In the genomic region with DNA sequence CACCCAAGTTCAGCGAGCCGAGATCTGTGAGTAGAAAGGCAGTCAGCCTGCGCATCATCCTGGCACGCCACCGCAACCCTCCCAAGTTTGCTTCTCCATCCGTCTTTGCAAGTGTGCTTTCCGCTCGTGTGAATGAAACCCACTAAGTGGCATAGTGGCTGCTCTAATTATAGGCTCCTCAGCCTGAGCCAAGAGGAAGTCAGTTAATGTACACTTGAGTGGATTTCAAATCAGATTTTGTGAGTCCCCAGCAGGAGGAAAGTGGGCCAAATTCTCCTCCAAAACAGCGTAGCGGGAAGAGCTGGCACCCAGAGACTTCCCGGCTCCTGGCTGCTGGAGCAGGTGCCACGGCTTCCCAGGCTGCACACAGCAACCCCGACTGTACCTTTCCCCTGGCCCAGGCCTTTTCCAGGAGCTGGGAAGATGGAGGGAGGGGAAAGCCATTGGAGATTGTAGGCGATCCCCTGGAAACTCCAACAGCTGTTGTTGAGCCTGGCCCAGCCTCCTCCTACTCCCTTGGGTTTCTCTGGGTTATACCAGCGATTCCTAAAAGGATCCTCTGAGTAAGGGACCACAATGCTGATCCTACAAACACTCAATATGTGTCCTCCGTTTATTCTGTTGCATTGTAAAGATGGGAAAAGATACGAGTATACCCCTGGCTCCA, we compare ENCODE assay signal across 9 mouse cellular contexts.
A peak's percentile ranks its signal among the peaks of the same experiment; 100 is the strongest.
DNase-seq lines count a peak whose midpoint lies in the region; ATAC-seq and TF ChIP-seq lines count a peak whose summit lies in the region.
"Had no signal": no experiment of that assay in that cellular context is flagged by ENCODE, and none has a peak within 500 bp of the region (broad histone marks: within the 10 kb centered on the region; RNA-seq: fewer than 3 reads in every experiment).

No protein-coding gene starts in this region.

- no peak overlapping the region for H3K4me3 ChIP-seq in hindbrain, postnatal 0 days (ENCODE audit: low read length)
- H3K4me3 ChIP-seq in olfactory bulb, adult 2 months (ENCODE audit: insufficient read depth, low read depth, low read length) = no peak overlapping the region
- H3K4me3 ChIP-seq in intestine, postnatal 0 days (ENCODE audit: low read depth, low read length) = no peak overlapping the region
- H3K4me3 ChIP-seq in kidney, embryonic 16.5 days (ENCODE audit: low read length) = no peak overlapping the region
- H3K4me3 ChIP-seq: neural tube, embryonic 13.5 days had no signal

- no peaks in the 10 kb centered on the region for H3K9me3 ChIP-seq in hindbrain, postnatal 0 days (ENCODE audit: low read length)
- H3K9me3 ChIP-seq in intestine, postnatal 0 days (ENCODE audit: control insufficient read depth) = no peaks in the 10 kb centered on the region
- no peaks in the 10 kb centered on the region for H3K9me3 ChIP-seq in kidney, embryonic 16.5 days (ENCODE audit: low read length)
- H3K9me3 ChIP-seq: neural tube, embryonic 13.5 days had no signal

- H3K9ac ChIP-seq in hindbrain, postnatal 0 days (replicated peaks; ENCODE audit: low read length) = no peak overlapping the region
- H3K9ac ChIP-seq in intestine, postnatal 0 days (ENCODE audit: low read depth, low read length) = no peak overlapping the region
- no peak overlapping the region for H3K9ac ChIP-seq in kidney, embryonic 16.5 days (replicated peaks; ENCODE audit: low read length)
- H3K9ac ChIP-seq: neural tube, embryonic 13.5 days had no signal

- peak; percentile 80 for DNase-seq in brain, embryonic 18.5 days (ENCODE audit: low read depth, low spot score)
- DNase-seq in cerebellum, postnatal 10 days = peak; percentile 83 to 84
- peak; percentile 82 for DNase-seq in hindbrain, postnatal 0 days (ENCODE audit: low spot score)
- no peak for DNase-seq in thymus, postnatal 25 days
- DNase-seq: kidney, postnatal 10 days had no signal

- TF ChIP-seq CTCF in hindbrain, postnatal 0 days (IDR thresholded peaks at IDR 0.05; ENCODE audit: low read depth) = peak; percentile 7; the same call in 1 of the 2 replicates
- TF ChIP-seq CTCF in olfactory bulb, adult 2 months (IDR thresholded peaks at IDR 0.05; ENCODE audit: insufficient read depth, low read depth, low read length) = peak; percentile 15; the same call in 1 of the 2 replicates
- no peak for TF ChIP-seq CTCF in intestine, postnatal 0 days (IDR thresholded peaks at IDR 0.05; ENCODE audit: low read depth)

- H3K4me1 ChIP-seq in hindbrain, postnatal 0 days (ENCODE audit: insufficient read depth, low read length) = peaks cover 18% of the 10 kb centered on the region; the same call in 1 of the 2 replicates
- peaks cover 14% of the 10 kb centered on the region for H3K4me1 ChIP-seq in olfactory bulb, adult 2 months (ENCODE audit: control insufficient read depth, insufficient read depth, low read length)
- H3K4me1 ChIP-seq in intestine, postnatal 0 days (replicated peaks; ENCODE audit: control insufficient read depth, insufficient read depth, low read length) = no peaks in the 10 kb centered on the region
- no peaks in the 10 kb centered on the region for H3K4me1 ChIP-seq in kidney, embryonic 16.5 days (ENCODE audit: insufficient read depth, low read length)

- no peaks in the 10 kb centered on the region for H3K27me3 ChIP-seq in hindbrain, postnatal 0 days (ENCODE audit: insufficient read depth, low read length)
- no peaks in the 10 kb centered on the region for H3K27me3 ChIP-seq in intestine, postnatal 0 days (replicated peaks; ENCODE audit: control insufficient read depth, insufficient read depth, low read length)
- 0 out of 2 replicates have a peak, but pooled peaks cover 3% of the 10 kb centered on the region for H3K27me3 ChIP-seq in kidney, embryonic 16.5 days (ENCODE audit: insufficient read depth, low read length)

- no peak for TF ChIP-seq POLR2A in olfactory bulb, adult 2 months (IDR thresholded peaks at IDR 0.05; ENCODE audit: insufficient read depth, low read depth, low read length)

- peak overlapping the region; percentile 16 for H3K4me2 ChIP-seq in hindbrain, postnatal 0 days (ENCODE audit: low read depth, low read length)
- H3K4me2 ChIP-seq in intestine, postnatal 0 days (replicated peaks; ENCODE audit: low read depth) = no peak overlapping the region
- no peak overlapping the region for H3K4me2 ChIP-seq in kidney, embryonic 16.5 days (replicated peaks; ENCODE audit: low read depth, low read length)
- H3K4me2 ChIP-seq: neural tube, embryonic 13.5 days had no signal

- ATAC-seq in hindbrain, postnatal 0 days = peak; percentile 60
- ATAC-seq in intestine, postnatal 0 days = no peak
- no peak for ATAC-seq in kidney, embryonic 16.5 days (ENCODE audit: low FRiP score, low TSS enrichment)

- H3K27ac ChIP-seq in hindbrain, postnatal 0 days = peak overlapping the region; percentile 56
- H3K27ac ChIP-seq in olfactory bulb, adult 2 months (ENCODE audit: insufficient read depth, low read depth, low read length) = no peak overlapping the region
- H3K27ac ChIP-seq in intestine, postnatal 0 days (ENCODE audit: low read depth, low read length) = no peak overlapping the region
- H3K27ac ChIP-seq in kidney, embryonic 16.5 days (ENCODE audit: low read length) = no peak overlapping the region
- H3K27ac ChIP-seq: neural tube, embryonic 13.5 days had no signal

- no peaks in the 10 kb centered on the region for H3K36me3 ChIP-seq in hindbrain, postnatal 0 days (ENCODE audit: insufficient read depth, low read length)
- H3K36me3 ChIP-seq in intestine, postnatal 0 days (ENCODE audit: control insufficient read depth, insufficient read depth) = no peaks in the 10 kb centered on the region
- no peaks in the 10 kb centered on the region for H3K36me3 ChIP-seq in kidney, embryonic 16.5 days (ENCODE audit: insufficient read depth, low read length)
- H3K36me3 ChIP-seq: neural tube, embryonic 13.5 days had no signal

- 41% methylated on average over 17 of the region's 17 CpGs for WGBS in hindbrain, postnatal 0 days
- WGBS in olfactory bulb, adult 2 months = 19% methylated on average over 17 of the region's 17 CpGs
- 72% methylated on average over 17 of the region's 17 CpGs for WGBS in intestine, postnatal 0 days
- 71% methylated on average over 17 of the region's 17 CpGs for WGBS in kidney, embryonic 16.5 days
